Mouse (Mus musculus): ENCODE data around the gene Minar1. TPM values are rescaled to one million over a fixed set of nuclear protein-coding genes. Genes with fewer than 3 reads are reported as not detected.

The Minar1 gene
- polyA plus RNA-seq, 1 experiment from 2014 or later, result 0.04 TPM

GRCm38 (mm10) chr9:89600677-89601076 lies 22.2 kb downstream of the Minar1 start:
- H3K27me3 ChIP-seq (ENCODE audit: insufficient read depth, low read length), result no peaks in the 10 kb centered on the region
- no peak overlapping the region for H3K4me3 ChIP-seq (ENCODE audit: low read depth, low read length)
- H3K4me2 ChIP-seq (ENCODE audit: low read depth, low read length), result no peak overlapping the region
- H3K36me3 ChIP-seq (replicated peaks; ENCODE audit: insufficient read depth, low read length), result no peaks in the 10 kb centered on the region
- 73% methylated on average over 7 of the region's 7 CpGs for WGBS (ENCODE audit: insufficient replicate concordance)
- H3K27ac ChIP-seq (ENCODE audit: low read depth), result no peak overlapping the region
- ATAC-seq, result no peak
- no peak overlapping the region for H3K9ac ChIP-seq (replicated peaks)
- DNase-seq, result no peak
- TF ChIP-seq CTCF (IDR thresholded peaks at IDR 0.05; ENCODE audit: low read depth), result no peak
- no peak for TF ChIP-seq EP300 (IDR thresholded peaks at IDR 0.05; ENCODE audit: low read depth)
- H3K9me3 ChIP-seq (ENCODE audit: low read length), result no peaks in the 10 kb centered on the region
- no peaks in the 10 kb centered on the region for H3K4me1 ChIP-seq (ENCODE audit: insufficient read depth)

DNA sequence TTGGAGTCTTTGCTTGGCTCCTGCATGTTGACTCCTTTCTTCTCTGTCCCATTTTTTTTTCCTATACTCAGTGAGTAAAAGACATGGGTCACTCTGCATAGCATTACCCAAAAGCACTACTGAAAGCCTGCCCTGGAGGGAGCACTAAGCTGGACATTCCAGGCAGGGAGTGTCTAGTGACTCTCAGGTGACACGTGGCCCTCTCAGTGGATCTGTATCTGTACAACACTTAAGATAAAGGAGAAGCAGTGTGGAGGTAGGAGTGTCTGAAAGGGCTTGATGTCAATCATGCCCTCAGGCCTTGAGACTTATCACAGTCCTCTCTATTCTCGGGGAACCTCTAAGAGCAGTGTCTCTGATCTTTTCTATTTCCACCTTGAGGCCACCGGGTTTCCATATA lies 25.9 kb downstream of the Minar1 start:
- H3K9ac ChIP-seq (replicated peaks), result no peak overlapping the region
- no peaks in the 10 kb centered on the region for H3K9me3 ChIP-seq (ENCODE audit: low read length)
- no peak overlapping the region for H3K4me2 ChIP-seq (ENCODE audit: low read depth, low read length)
- peak; percentile 24; the same call in 1 of the 2 replicates for ATAC-seq
- no peak for TF ChIP-seq EP300 (IDR thresholded peaks at IDR 0.05; ENCODE audit: low read depth)
- no peak for TF ChIP-seq CTCF (IDR thresholded peaks at IDR 0.05; ENCODE audit: low read depth)
- H3K4me1 ChIP-seq (ENCODE audit: insufficient read depth), result no peaks in the 10 kb centered on the region
- WGBS (ENCODE audit: insufficient replicate concordance), result 54% methylated on average over 3 of the region's 3 CpGs
- H3K27me3 ChIP-seq (ENCODE audit: insufficient read depth, low read length), result no peaks in the 10 kb centered on the region
- no peak overlapping the region for H3K4me3 ChIP-seq (ENCODE audit: low read depth, low read length)
- no peaks in the 10 kb centered on the region for H3K36me3 ChIP-seq (replicated peaks; ENCODE audit: insufficient read depth, low read length)
- DNase-seq, result no peak
- no peak overlapping the region for H3K27ac ChIP-seq (ENCODE audit: low read depth)

DNA sequence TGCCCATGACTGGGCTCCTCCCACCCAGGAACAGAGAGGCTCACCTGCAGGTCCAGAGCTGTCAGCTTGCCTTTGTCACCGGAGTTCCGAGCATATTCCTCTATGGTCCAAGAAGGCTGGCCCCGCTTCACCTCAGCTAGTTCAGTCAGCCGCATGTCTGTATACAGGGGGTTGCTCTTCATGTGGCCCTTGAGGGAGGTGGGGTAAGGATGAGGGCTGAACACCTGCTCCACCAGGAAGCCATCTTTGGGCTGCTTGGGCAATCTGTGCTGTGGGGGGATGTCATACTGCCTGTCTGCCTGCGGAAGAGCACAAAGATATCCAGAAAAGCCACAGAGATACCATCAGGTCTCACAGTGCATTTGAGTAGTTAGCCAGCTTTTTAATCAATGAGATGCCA lies 26.5 kb downstream of the Minar1 start:
- Histone ChIP-seq H3K9ac (replicated peaks) (no peak overlapping the region), H3K27ac (ENCODE audit: low read depth) (no peak overlapping the region), H3K36me3 (replicated peaks; ENCODE audit: insufficient read depth, low read length) (no peaks in the 10 kb centered on the region), H3K4me2 (ENCODE audit: low read depth, low read length) (no peak overlapping the region), H3K9me3 (ENCODE audit: low read length) (no peaks in the 10 kb centered on the region), H3K27me3 (ENCODE audit: insufficient read depth, low read length) (no peaks in the 10 kb centered on the region), H3K4me1 (ENCODE audit: insufficient read depth) (no peaks in the 10 kb centered on the region), H3K4me3 (ENCODE audit: low read depth, low read length) (no peak overlapping the region)
- TF ChIP-seq EP300 (IDR thresholded peaks at IDR 0.05; ENCODE audit: low read depth) (no peak), CTCF (IDR thresholded peaks at IDR 0.05; ENCODE audit: low read depth) (no peak)
- ATAC-seq, result peak; percentile 47; the same call in 1 of the 2 replicates
- no peak for DNase-seq
- 87% methylated on average over 5 of the region's 5 CpGs for WGBS (ENCODE audit: insufficient replicate concordance)

GRCm38 (mm10) chr9:89592391-89592790 lies 30.5 kb downstream of the Minar1 start:
- H3K4me2 ChIP-seq (ENCODE audit: low read depth, low read length), result no peak overlapping the region
- ATAC-seq, result no peak
- H3K27me3 ChIP-seq (ENCODE audit: insufficient read depth, low read length), result no peaks in the 10 kb centered on the region
- H3K4me3 ChIP-seq (ENCODE audit: low read depth, low read length), result no peak overlapping the region
- H3K4me1 ChIP-seq (ENCODE audit: insufficient read depth), result no peaks in the 10 kb centered on the region
- WGBS (ENCODE audit: insufficient replicate concordance), result 57% methylated on average over 3 of the region's 3 CpGs
- no peak overlapping the region for H3K9ac ChIP-seq (replicated peaks)
- TF ChIP-seq EP300 (IDR thresholded peaks at IDR 0.05; ENCODE audit: low read depth), result no peak
- H3K9me3 ChIP-seq (ENCODE audit: low read length), result no peaks in the 10 kb centered on the region
- DNase-seq, result no peak
- H3K36me3 ChIP-seq (replicated peaks; ENCODE audit: insufficient read depth, low read length), result no peaks in the 10 kb centered on the region
- no peak overlapping the region for H3K27ac ChIP-seq (ENCODE audit: low read depth)

- no peak for TF ChIP-seq CTCF (IDR thresholded peaks at IDR 0.05; ENCODE audit: low read depth)
- no peak for TF ChIP-seq EP300 (IDR thresholded peaks at IDR 0.05; ENCODE audit: low read depth)
- no peaks in the 10 kb centered on the region for H3K9me3 ChIP-seq (ENCODE audit: low read length)
- ATAC-seq (no peak), DNase-seq (no peak)
- H3K9ac ChIP-seq (replicated peaks), result no peak overlapping the region
- no peaks in the 10 kb centered on the region for H3K36me3 ChIP-seq (replicated peaks; ENCODE audit: insufficient read depth, low read length)
- 77% methylated on average over 5 of the region's 5 CpGs for WGBS (ENCODE audit: insufficient replicate concordance)
- H3K4me2 ChIP-seq (ENCODE audit: low read depth, low read length), result no peak overlapping the region
- no peak overlapping the region for H3K27ac ChIP-seq (ENCODE audit: low read depth)
- H3K4me1 ChIP-seq (ENCODE audit: insufficient read depth), result no peaks in the 10 kb centered on the region
- no peaks in the 10 kb centered on the region for H3K27me3 ChIP-seq (ENCODE audit: insufficient read depth, low read length)
- no peak overlapping the region for H3K4me3 ChIP-seq (ENCODE audit: low read depth, low read length)
Measured at GRCm38 (mm10) chr9:89578422-89578821, 44.5 kb downstream of the Minar1 start.

DNA sequence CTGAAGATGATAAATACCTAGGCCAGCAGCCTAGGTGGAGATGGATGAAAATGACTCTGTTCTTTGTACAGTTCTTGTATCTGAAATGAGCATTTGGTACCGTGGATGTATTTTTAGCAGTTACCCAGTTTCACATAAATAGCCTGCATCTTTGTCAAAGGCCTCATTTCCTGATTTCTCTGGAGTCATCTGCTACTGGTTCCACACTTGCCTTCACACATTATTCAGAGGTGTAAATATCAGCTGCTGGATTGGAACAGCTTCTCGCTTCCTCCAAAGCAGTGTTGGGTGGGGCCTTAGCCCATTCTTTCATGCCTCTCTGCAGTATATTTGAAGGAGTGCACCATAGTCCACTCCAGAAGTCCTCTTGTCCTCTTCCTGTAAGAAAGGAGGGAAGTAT lies 70.3 kb downstream of the Minar1 start:
- Histone ChIP-seq H3K27ac (ENCODE audit: low read depth) (no peak overlapping the region), H3K9ac (replicated peaks) (no peak overlapping the region), H3K4me1 (ENCODE audit: insufficient read depth) (no peaks in the 10 kb centered on the region), H3K27me3 (ENCODE audit: insufficient read depth, low read length) (no peaks in the 10 kb centered on the region), H3K36me3 (replicated peaks; ENCODE audit: insufficient read depth, low read length) (no peaks in the 10 kb centered on the region), H3K4me3 (ENCODE audit: low read depth, low read length) (no peak overlapping the region), H3K4me2 (ENCODE audit: low read depth, low read length) (no peak overlapping the region), H3K9me3 (ENCODE audit: low read length) (0 out of 2 replicates have a peak, but pooled peaks cover 2% of the 10 kb centered on the region)
- ATAC-seq, result no peak
- TF ChIP-seq EP300 (IDR thresholded peaks at IDR 0.05; ENCODE audit: low read depth) (no peak), CTCF (IDR thresholded peaks at IDR 0.05; ENCODE audit: low read depth) (no peak)
- no peak for DNase-seq
- WGBS (ENCODE audit: insufficient replicate concordance), result 76% methylated on average over 2 of the region's 2 CpGs

Other genes with a start within 250 kb of the Minar1 start
- gene Tmed3, start 81.9 kb upstream of the Minar1 start, polyA plus RNA-seq (2015; fragmentation: Nextera tagmentation; extraction: Ambion mirVana), result 32.3 and 33.4 TPM in 2 replicates
- not detected in 2 replicates for gene Ankrd34c, start 115.3 kb upstream of the Minar1 start, polyA plus RNA-seq (2015; fragmentation: Nextera tagmentation; extraction: Ambion mirVana)